Mouse (Mus musculus) thymus, postnatal 0 days (tissue): ENCODE data around the gene Krt6a. TPM values are rescaled to one million over a fixed set of nuclear protein-coding genes. Genes with fewer than 3 reads are reported as not detected.
"Not testable (repeated sequence)": the region's sequence is repeated elsewhere in the genome, so short reads cannot be mapped to it uniquely, and the experiment has no call there.

Experiments used
- DNase-seq: peaks from one replicate; pipeline ENCODE4 v3.0.0-alpha.2; 2015; ENCODE audit warnings: low spot score
- polyA plus RNA-seq: library from polyadenylated mRNA; unstranded; fragments of >200 nt; fragmentation: Nextera tagmentation; extraction: Ambion mirVana; gene quantifications from 2 replicates; pipeline ENCODE4 v1.2.1, GENCODE M21; 2015

Krt6a gene
- 3.4 and 7.7 TPM in 2 replicates for polyA plus RNA-seq

DNA sequence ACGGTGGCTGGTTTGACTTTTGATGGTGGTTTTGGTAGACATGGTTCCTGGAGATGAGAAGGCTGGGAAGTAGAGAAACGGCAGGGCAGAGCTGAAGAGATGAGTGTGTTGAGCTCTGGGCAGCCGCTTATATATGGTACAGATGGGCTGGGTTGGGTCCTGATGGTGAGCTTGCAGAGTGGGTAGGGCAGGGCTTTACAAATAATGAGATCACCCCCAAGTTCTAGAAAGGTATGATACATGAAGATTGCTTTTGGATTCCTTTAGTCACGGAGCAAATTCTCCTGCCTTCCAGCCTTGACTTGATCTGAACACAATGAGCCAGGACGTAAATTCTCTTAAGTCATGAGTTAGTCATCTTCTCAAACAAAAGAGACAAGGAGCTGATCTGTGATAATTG, at the start of gene Krt6a:
Krt6a (minus strand) TSS at position 101 of the 400 bp plus-strand sequence.
- DNase-seq: no peak

DNA sequence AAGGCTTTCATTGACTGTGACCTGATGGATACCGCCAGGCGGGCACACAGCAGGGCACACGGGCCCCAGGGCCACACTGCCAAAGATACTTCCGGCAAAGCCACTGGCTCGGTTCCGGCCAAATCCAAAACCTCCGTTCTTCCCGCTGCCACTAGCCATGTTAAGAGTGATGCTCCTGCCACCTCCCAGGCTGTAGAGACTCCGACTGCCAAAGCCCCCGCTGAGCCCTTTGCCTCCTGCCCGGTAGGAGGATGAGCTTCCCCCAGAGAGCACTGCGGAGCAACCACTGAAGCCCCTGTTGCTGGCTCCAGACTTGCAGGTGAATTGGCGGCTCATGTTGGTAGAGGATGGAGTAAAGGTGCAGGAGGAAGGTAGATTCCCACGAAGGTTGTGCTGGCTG, 48.6 kb upstream of the Krt6a start, which contains the start of gene Krt71:
Krt71 (minus strand) TSS at position 399 of the 400 bp plus-strand sequence.
- no peak for DNase-seq

DNA sequence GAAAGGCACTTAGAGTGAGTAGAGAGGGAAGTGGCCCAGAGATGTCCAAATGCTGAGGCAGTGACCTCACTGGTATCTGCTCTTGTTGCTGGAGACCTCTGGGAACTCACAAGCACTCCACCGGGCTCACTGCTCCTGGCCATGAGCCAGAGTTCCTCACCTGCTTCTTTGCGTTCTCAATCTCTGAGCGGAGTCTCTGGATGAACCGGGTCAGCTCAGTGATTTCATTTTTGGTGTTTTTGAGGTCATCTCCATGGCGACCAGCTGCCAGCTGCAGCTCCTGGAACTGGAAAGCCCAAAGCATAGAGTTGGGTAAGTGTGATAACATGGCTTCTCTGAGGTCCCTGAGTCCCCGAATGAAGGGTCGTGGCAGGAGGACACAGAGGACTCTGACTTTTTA, 43.7 kb upstream of the Krt6a start:
- DNase-seq: no peak

DNA sequence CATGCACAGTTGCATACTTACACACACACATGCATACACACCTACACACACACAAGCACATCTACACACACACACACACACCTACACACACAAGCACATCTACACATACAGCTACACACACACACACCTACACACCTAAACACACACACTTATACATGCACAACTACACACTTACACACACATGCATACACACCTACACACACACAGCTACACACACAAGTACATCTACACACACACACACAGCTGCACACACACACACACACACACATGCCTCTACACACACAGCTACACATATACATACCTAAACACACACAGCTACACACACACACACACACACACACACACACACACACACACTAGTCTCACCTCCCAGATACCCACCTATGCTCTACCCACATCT, 36.5 kb upstream of the Krt6a start:
- DNase-seq: no peak

DNA sequence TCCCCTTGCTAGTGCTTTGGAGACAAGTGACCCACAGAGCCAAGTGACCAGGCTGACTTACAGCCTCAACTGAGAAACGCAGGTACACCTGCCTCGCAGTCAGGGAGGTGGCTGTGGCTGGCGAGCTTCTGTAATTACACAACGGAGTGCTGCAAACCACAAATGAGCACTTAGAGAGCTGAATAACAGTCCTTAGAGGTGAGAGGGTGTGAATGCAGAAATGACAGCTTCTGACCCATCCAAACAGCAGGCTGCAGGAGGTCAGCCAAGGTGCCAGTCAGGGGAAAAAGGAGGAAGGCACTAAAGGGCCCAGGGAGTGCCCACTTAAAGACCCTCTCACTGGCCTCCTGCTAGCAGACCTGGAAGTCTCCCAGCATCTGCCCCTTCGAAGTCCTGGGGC, 30.6 kb upstream of the Krt6a start:
- no peak for DNase-seq

DNA sequence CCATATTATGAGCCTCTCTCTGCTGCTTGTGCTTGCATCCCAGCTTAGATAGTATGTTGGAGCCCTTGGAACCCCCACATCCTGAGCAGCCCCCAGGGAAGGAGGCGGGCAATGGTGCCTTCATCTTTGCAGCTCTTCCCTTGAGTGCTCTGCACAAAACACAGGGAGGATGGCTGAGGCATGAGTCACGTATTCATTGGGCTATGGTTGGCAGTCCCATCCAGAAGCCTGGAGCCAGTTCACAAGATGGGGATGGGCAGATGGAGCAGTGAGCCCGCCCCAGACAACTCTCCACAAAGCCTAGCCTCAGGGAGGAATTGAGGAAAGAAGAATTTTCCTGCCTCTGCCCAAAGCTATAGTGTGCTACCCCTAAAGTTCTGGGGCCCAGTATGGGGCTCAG, 21.7 kb upstream of the Krt6a start:
- no peak for DNase-seq

DNA sequence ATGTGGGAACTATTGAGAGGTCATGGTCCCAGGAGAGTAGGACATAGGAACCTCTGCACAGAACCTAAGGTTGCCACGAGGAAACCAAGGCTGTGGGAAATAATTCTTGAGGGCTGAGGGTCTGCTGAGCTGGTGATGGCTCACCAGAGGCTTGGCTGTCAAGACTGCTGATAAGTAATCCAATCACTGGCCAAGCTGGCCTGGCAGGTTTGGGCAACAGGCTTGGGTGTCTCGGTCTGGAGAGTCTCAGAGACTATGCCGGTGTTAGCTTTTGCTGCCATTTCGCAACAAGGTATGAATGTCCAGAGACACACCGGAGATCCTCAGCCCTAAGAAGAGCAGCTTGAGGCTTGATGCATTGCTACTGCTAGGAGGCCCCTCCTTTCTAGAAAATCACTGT, 20.2 kb upstream of the Krt6a start:
- DNase-seq: no peak

DNA sequence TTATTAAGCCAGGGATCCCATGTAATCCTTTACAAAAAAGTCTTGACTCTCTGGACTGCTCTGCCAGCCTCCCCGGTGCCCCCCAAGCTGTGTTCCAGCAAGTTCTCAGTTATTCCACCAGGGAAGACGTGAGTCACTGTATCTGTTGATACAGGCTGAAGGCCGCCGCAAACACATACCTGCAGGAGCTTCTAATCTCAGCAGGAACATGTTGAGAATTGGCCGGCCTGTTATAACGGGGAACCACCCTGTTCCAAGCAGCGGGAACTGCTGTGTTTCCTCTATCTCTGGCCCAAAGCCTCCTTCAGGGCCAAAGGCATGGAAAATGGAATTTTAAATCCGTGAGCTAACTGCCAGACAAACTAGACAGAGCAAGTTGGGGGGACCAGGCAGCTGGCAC, 19.6 kb upstream of the Krt6a start:
- no peak for DNase-seq

DNA sequence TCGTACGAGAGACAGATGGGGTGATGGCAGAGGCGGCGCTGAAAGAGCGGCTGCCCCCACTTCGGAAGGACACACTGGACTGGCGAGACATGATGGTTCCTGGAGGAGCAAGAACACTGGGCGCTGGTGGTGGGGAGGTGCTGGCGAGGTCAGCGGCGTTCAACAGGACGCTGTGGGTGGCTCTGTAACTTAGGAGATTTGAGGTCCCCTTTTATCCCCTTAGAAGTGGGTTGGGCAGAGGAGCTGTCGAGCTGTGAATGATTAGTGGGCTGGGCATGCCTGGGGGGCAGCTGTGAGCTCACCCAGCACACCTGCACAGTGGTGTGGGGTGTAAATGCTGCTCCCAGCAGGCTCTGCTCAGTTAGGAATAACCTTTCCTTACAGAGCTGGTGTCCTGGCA, 18.6 kb upstream of the Krt6a start, which contains the start of gene Krt5:
Krt5 (minus strand) TSS at position 179 of the 400 bp plus-strand sequence.
- DNase-seq: no peak

DNA sequence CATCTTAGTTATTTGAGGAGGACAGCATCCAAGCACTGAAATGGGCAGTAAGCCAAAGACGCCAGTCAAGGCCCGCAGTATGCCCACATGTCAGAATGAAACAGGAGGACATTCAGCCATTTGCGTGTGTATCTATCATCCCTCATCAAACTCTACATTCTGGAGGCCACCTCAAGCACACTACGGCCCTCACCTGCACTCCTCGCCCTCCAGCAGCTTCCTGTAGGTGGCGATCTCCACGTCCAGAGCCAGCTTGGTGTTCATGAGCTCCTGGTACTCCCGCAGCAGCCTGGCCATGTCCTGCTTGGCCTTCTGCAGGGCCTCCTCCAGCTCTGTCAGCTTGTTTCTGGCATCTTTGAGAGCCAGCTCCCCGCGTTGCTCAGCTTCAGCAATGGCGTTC, 14.6 kb upstream of the Krt6a start:
- DNase-seq: no peak

DNA sequence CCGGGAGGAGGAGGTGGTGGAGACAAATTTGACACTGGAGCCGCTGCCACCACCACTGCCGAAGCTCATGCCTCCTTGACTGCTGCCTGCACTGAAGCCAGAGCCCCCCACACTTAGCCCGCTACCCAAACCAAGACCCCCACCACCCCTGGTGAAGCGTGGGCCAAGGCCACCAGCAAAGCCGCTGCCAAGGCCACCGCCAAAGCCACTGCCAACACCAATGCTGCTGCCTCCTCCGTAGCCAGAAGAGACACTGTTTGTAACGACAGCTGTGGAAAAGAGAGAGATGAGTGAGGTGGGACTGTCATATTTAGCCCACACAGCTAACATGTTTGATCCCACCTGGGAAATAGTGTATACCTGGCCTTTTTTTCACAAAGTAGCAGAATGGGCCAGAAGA, 13.3 kb upstream of the Krt6a start:
- DNase-seq: no peak

DNA sequence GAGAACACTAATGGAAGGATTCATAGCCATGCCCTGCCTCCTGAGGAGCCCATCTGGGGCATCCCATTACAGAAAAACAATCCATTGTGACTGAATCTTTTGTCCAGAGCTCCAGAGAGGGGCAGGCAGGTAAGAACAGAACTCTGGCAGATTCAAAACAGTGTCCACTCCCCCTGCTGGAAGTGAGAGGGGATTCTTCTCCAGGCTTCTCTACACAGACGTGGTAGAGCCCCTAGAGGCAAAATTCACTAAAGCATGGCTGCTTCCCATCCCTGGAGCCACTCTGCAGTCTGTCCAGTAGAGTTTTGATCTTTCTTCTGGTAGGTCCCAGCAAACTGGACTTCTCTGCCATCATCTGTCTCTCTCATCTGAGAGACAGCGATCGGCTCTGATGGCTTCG, 10.0 kb upstream of the Krt6a start:
- DNase-seq: peak; percentile 5

DNA sequence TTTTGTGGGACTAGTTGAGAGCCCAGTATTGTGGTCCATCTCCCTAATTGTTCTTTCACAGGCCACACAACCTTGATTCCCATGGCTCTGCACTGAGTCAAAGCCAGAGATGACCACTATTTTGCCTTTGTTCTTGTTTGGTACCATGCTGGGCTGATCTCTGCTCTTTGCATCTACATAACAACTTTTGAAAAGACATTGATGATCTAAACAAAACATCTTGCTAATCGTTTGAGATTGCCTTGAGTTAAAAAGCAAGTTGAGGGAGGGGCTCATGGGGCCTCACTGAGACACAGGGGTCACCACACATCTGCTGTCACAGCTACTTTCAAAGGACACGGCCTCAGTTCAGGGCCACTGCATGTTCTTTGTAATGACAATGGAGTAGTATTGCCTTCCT, 8.3 kb upstream of the Krt6a start:
- no peak for DNase-seq

DNA sequence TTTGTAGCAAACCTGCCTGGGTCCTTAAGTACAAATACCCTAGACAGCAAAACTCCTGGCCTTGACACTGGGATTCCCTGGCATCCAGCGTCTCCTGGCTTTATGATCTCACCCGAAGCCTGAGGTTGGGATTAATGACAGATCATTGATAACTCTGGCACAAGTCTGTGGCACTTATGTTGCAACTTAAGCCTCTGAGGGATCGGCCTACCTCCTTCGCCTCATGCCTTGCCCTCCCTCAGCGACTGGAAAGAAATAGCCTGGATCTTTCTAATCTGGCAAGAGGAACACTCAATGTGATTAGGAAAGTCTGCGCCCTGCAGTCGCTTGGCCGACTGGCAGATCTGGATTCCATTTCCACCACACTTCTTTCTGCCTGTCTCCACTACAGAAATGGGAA, 5.8 kb upstream of the Krt6a start:
- no peak for DNase-seq

DNA sequence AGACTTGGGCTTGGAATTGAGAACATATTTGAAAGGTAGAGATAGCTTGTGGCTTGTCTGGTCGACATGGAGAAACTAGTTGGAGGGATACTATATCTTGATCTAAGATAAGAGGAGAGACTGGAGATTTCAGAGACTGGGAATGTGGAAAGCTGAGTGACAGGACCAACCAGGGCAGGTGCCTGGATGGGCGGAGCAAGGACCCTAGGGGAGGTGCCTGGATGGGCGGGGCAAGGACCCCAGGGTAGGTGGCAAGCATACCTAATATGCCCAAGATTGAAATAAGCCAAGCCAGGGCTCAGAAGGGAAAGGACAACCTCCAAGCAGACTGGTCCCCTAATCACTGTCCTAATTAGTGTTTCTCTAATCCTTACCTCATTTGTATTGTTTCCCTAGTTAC, 5.1 kb upstream of the Krt6a start:
- DNase-seq: no peak

DNA sequence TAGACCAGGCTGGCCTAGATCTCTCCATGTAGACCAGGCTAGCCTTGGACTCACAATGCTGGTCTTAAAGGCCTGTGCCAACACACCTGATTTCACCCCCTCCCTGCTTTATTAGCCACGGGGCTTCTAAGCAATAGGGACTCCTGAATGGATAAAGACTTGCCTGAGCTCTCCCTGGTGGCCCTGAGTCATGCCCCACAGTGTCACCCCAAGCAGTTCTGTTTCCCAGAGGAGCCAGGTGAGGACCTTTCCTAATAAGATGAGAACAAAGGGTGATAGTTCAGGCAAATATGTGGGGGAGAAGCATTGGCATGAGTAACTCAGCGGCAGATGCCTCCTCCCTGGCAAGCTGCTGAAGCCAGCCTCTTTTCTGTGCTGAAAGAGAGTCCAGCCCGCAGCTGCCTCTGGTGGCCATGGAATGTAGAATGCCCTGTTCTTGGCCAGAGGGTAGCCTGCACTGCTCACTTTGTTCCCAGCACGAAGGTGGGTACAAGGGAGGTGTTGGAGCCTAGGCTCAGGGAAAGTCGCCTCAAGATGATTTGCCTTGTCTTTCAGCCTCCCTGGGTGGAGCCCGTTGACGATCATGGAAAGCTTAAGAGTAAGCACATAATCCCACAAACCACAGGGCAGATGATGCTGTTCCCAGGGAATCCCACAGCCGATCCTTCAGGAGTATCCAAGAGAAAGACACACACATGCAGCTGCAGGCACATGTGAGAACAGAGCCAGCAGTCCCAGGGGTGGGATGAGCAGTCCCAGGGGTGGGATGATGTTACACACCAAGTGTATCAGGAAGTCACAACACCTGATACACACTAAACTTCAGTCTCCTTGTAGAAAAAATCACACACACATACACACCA, 3.5 kb upstream of the Krt6a start:
- no peak for DNase-seq

DNA sequence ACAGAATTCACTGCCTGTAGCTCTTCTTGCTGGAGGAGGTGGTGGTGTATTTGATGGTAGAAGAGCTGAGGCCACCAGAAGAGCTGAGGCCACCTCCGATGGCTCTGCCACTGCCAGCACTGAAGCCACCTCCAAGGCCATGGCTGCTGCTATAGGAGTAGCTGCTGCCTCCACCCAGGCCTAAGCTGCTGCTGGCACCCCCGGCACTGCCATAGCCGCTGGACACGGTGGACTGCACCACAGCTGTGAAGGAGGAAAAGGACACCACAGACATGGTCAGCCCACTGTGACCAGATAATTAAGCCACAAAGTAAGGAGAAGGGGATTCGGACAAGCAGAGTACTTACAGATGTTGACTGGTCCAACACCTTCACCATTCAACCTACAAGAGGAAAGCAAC, 3.6 kb downstream of the Krt6a start:
- not testable (repeated sequence) for DNase-seq

DNA sequence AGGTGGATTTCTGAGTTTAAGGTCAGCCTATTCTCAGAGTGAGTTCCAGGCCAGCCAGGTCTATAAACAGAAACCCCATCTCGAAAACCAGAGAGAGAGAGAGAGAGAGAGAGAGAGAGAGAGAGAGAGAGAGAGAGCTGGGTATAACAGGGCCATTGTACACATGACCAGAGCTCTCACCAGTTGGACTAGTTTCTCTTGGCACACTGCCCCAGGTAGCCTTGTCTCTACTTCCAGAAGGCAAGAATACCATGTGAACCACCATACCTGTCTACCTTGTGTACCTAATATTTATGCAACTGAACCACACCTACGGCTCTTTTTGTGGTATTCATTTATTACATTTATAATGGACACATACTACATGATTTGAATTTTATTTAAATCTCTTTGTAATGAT, 5.9 kb downstream of the Krt6a start:
- no peak for DNase-seq

DNA sequence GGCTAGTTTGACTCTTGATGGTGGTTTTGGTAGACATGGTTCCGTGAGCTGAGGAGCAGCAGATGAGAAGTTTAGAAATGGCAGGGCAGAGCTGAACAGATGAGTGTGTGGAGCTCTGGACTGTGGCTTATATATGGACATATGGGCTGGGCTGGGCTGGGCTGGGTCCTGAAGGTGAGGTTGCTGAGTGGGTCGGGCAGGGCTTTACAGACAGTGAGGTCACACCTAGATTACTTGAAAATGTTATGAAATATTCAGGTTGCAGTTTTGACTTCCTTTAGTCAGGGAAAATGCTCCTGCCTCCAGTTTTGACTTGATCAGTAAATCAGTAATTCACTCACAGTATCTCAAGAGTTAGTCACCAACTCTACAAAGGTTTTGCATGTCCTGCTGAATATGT, 13.9 kb downstream of the Krt6a start, which contains the start of gene Krt6b:
Krt6b (minus strand) TSS at position 101 of the 400 bp plus-strand sequence.
- no peak for DNase-seq

DNA sequence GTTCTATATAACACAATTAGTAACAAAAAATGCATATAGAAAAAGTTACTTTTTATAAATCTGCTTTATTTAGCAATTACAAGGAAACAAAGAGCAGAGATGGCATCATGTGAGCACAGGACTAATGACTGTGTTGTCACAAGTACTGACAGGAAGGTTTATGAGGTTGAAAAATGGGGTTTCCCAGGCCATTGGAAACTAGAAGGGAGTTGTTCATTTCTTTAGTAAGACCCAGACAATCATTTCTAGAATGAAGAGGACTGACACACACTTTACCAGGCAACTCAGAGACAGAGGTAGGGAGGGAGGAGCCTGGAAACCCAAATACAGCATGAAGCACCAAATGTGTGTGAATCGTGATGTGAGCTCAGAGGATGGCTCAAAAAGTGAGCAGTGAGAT, 18.1 kb downstream of the Krt6a start:
- no peak for DNase-seq

DNA sequence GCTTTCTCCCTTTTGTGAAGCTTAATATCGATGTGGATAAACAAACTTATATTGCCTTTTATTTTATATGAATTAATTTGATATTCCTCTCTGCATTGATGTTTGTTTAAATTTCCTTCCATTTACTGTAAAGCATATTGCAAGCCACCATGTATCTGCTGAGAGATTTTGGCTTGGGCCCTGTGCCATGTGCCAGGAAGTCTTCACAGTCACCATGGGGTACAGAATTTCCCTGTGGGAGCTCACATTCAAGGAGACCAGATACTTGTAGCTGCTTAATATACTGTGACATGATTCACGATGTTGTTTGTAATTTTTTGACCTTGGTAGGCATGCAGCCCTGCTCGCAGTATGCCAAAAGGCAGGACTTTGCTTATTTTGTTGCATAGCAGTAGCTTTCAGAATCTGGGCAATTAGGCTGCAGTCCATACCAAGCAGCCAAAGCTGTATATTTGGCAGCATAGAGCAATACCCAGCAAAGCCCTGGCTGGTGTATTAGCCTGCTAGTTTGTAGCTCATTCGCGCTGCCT, 41.3 kb downstream of the Krt6a start:
- DNase-seq: no peak

DNA sequence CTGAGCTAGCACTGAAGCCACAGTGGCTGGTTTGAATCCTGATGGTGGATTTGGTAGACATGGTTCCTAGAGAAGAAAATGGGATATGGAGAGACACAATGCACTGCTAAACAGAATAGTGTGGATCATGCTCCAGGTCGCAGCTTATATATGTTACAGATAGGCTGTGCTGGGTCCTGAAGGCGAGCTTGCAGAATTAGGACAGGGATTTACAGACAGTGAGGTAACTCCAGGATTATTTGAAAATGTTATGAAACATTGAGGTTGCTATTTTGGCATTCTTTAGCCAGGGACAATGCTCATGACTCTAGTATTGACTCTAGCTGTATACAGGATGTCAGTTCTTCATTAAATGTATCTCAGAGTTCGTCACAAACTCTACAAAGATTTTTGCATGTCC, 46.8 kb downstream of the Krt6a start, which contains the start of gene Gm5478:
Gm5478 (minus strand) TSS at position 101 of the 400 bp plus-strand sequence.
- no peak for DNase-seq
